Comparison of ENCODE assay signal across 9 mouse cellular contexts in the genomic region with DNA sequence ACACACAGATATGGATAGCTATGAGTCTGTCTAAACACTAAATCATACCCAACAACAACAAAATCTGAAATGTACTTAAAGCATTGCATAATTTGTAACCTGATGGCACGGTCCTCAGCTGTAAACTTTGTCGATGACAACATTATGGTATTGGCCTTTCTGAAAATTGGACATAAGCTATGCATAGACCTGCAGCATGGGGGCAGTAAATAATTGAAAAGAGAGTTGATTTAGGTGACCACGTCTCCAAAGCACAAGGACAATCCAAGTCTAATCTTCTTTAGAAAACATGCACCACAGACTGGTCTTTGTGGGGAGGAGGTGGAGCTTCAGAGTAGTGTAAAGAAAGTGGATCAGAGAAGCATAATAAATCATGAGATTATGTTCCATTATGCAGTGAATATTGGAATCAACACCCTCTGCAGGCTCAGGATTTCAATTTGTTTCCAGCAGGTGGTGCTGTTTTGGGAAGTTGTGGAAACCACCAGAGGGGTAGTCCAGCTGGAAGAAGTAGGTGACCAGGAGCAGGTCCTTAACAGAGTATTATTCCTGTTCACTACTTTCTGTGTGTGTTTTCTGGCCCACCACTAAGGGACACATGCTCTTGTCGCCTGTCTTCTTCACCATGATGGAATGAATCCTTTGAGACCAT.
DNase-seq lines count a peak whose midpoint lies in the region; ATAC-seq and TF ChIP-seq lines count a peak whose summit lies in the region.
"Had no signal": no experiment of that assay in that cellular context is flagged by ENCODE, and none has a peak within 500 bp of the region (broad histone marks: within the 10 kb centered on the region; RNA-seq: fewer than 3 reads in every experiment).

No protein-coding gene starts in this region.

- no peak overlapping the region for H3K27ac ChIP-seq in liver, adult 2 months (replicated peaks; ENCODE audit: insufficient read depth, low read depth, low read length)
- H3K27ac ChIP-seq in liver, embryonic 12.5 days, result no peak overlapping the region
- no peak overlapping the region for H3K27ac ChIP-seq in embryonic facial prominence, embryonic 14.5 days (replicated peaks; ENCODE audit: low read depth, low read length)
- no peak overlapping the region for H3K27ac ChIP-seq in liver, embryonic 14.5 days
- H3K27ac ChIP-seq: liver, embryonic 13.5 days had no signal

- 59% methylated on average over 4 of the region's 4 CpGs for WGBS in liver, adult 2 months
- WGBS in liver, embryonic 12.5 days (ENCODE audit: insufficient replicate concordance), result 51% methylated on average over 4 of the region's 4 CpGs
- 69% methylated on average over 4 of the region's 4 CpGs for WGBS in embryonic facial prominence, embryonic 14.5 days
- WGBS in liver, embryonic 14.5 days (ENCODE audit: insufficient replicate concordance), result 52% methylated on average over 4 of the region's 4 CpGs

- no peak for TF ChIP-seq POLR2A in liver, adult 2 months (IDR thresholded peaks at IDR 0.05; ENCODE audit: extremely low read depth, insufficient read depth, low read length)

- H3K4me3 ChIP-seq in liver, adult 2 months (ENCODE audit: insufficient read depth, low read depth, low read length), result no peak overlapping the region
- H3K4me3 ChIP-seq in liver, embryonic 12.5 days, result no peak overlapping the region
- no peak overlapping the region for H3K4me3 ChIP-seq in embryonic facial prominence, embryonic 14.5 days (ENCODE audit: low read depth, low read length)
- no peak overlapping the region for H3K4me3 ChIP-seq in liver, embryonic 14.5 days (ENCODE audit: insufficient read depth in 1 of 2, low read depth in 2 of 2, low read length in 2 of 2)
- H3K4me3 ChIP-seq: liver, embryonic 13.5 days had no signal

- TF ChIP-seq CTCF in liver, adult 2 months (IDR thresholded peaks at IDR 0.05; ENCODE audit: low read depth, low read length), result no peak
- TF ChIP-seq CTCF in liver, embryonic 14.5 days (IDR thresholded peaks at IDR 0.05; ENCODE audit: low read depth), result peak; percentile 27; the same call in 1 of the 2 replicates

- DNase-seq in liver, adult 2 months (ENCODE audit: extremely low read depth, low read depth, low spot score), result peak; percentile 6
- peak; percentile 41 for DNase-seq in brain, adult 2 months (ENCODE audit: low read depth, low spot score)
- peak; percentile 3 for DNase-seq in embryonic facial prominence, embryonic 14.5 days (ENCODE audit: low spot score)
- DNase-seq in liver, embryonic 14.5 days (ENCODE audit: low read depth in 3 of 3, low spot score in 3 of 3), result no peak
- DNase-seq in spleen, adult 18-20 months, result no peak
- DNase-seq in heart, adult 9 months (ENCODE audit: low spot score in 2 of 2), result no peak
- DNase-seq: liver, embryonic 13.5 days had no signal

- no peaks in the 10 kb centered on the region for H3K27me3 ChIP-seq in liver, adult 2 months (ENCODE audit: control insufficient read depth, insufficient read depth, low read length)
- H3K27me3 ChIP-seq in liver, embryonic 12.5 days (replicated peaks), result no peaks in the 10 kb centered on the region
- no peaks in the 10 kb centered on the region for H3K27me3 ChIP-seq in embryonic facial prominence, embryonic 14.5 days (replicated peaks; ENCODE audit: control insufficient read depth, insufficient read depth, low read length)
- no peaks in the 10 kb centered on the region for H3K27me3 ChIP-seq in liver, embryonic 14.5 days (ENCODE audit: control insufficient read depth, insufficient read depth, low read length)
- H3K27me3 ChIP-seq: liver, embryonic 13.5 days had no signal

- no peaks in the 10 kb centered on the region for H3K36me3 ChIP-seq in liver, adult 2 months (ENCODE audit: control insufficient read depth, insufficient read depth, low read length)
- no peaks in the 10 kb centered on the region for H3K36me3 ChIP-seq in liver, embryonic 12.5 days
- H3K36me3 ChIP-seq in embryonic facial prominence, embryonic 14.5 days (ENCODE audit: control insufficient read depth, insufficient read depth, low read length), result no peaks in the 10 kb centered on the region
- no peaks in the 10 kb centered on the region for H3K36me3 ChIP-seq in liver, embryonic 14.5 days (replicated peaks; ENCODE audit: control insufficient read depth, insufficient read depth, low read depth)
- H3K36me3 ChIP-seq: liver, embryonic 13.5 days had no signal

- TF ChIP-seq EP300 in liver, embryonic 14.5 days (IDR thresholded peaks at IDR 0.05; ENCODE audit: low read depth), result no peak

- no peaks in the 10 kb centered on the region for H3K4me1 ChIP-seq in liver, adult 2 months (ENCODE audit: control insufficient read depth, insufficient read depth, low read length)
- no peaks in the 10 kb centered on the region for H3K4me1 ChIP-seq in liver, embryonic 12.5 days
- H3K4me1 ChIP-seq in embryonic facial prominence, embryonic 14.5 days (ENCODE audit: control insufficient read depth, insufficient read depth, low read length), result no peaks in the 10 kb centered on the region
- no peaks in the 10 kb centered on the region for H3K4me1 ChIP-seq in liver, embryonic 14.5 days (replicated peaks; ENCODE audit: control insufficient read depth in 2 of 2, insufficient read depth in 2 of 2, low read length in 1 of 2)
- H3K4me1 ChIP-seq: liver, embryonic 13.5 days had no signal

- H3K9ac ChIP-seq in liver, adult 2 months (ENCODE audit: low read depth, low read length), result no peak overlapping the region
- no peak overlapping the region for H3K9ac ChIP-seq in liver, embryonic 12.5 days
- no peak overlapping the region for H3K9ac ChIP-seq in embryonic facial prominence, embryonic 14.5 days (ENCODE audit: low read depth, low read length)
- no peak overlapping the region for H3K9ac ChIP-seq in liver, embryonic 14.5 days (replicated peaks)
- H3K9ac ChIP-seq: liver, embryonic 13.5 days had no signal

- H3K79me2 ChIP-seq in liver, adult 2 months (ENCODE audit: control insufficient read depth, insufficient read depth, low read length), result no peaks in the 10 kb centered on the region

- no peaks in the 10 kb centered on the region for H3K9me3 ChIP-seq in liver, embryonic 12.5 days (replicated peaks)
- no peaks in the 10 kb centered on the region for H3K9me3 ChIP-seq in embryonic facial prominence, embryonic 14.5 days (ENCODE audit: control insufficient read depth, low read length)
- H3K9me3 ChIP-seq in liver, embryonic 14.5 days (ENCODE audit: control insufficient read depth, low read length), result no peaks in the 10 kb centered on the region
- H3K9me3 ChIP-seq: liver, embryonic 13.5 days had no signal

- ATAC-seq in liver, embryonic 12.5 days, result no peak
- ATAC-seq in embryonic facial prominence, embryonic 14.5 days (ENCODE audit: low read depth), result peak; percentile 30; the same call in 1 of the 2 replicates
- no peak for ATAC-seq in liver, embryonic 14.5 days (ENCODE audit: insufficient read depth)
- no peak for ATAC-seq in activated CD4-positive, CD25-positive, alpha-beta regulatory T cell, adult 4 months

- H3K4me2 ChIP-seq in liver, embryonic 12.5 days, result no peak overlapping the region
- H3K4me2 ChIP-seq in embryonic facial prominence, embryonic 14.5 days (ENCODE audit: low read depth, low read length), result no peak overlapping the region
- no peak overlapping the region for H3K4me2 ChIP-seq in liver, embryonic 14.5 days (ENCODE audit: low read depth)
- H3K4me2 ChIP-seq: liver, embryonic 13.5 days had no signal

Comparison
In these comparisons a context has a peak if more than half of its experiments do, and no peak if none do; other contexts are left out.
1. DNase-seq: peak in liver, adult 2 months (single experiment), brain, adult 2 months (single experiment) and embryonic facial prominence, embryonic 14.5 days (single experiment); none in liver, embryonic 14.5 days (0 of 3), spleen, adult 18-20 months (0 of 2) and heart, adult 9 months (0 of 2).